Mouse (Mus musculus): ENCODE measurements at regions not wholly inside any gene's neighbourhood (a gene's known extent, or its start where the extent isn't known, plus 50 kb on each side); places are given as distances from the start of the nearest gene placed in this dataset.

DNA sequence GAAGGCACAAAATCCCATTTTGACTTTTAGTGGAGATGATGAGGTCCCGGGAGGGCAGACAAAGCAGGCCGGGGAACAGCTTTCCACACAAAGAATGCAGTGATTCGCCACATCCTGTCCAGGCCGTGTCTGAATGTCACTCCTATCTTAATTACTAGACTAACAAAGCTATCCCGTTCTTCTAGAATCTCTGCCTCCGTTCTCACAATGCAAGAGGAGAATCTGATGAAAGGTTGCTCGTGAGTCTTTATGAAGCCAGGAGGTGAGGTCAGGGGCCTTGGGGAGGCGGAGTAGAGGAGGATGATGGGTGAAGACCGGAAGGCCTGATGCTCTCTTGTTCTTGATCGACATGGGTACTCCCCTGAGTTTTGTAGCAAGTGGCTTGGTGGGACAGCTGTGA, 208.9 kb upstream of the Atp5g3 start:
- no peak for DNase-seq
- intact Hi-C loops (cut with DNase I), result no loop called here

GRCm38 (mm10) chr2:74119167-74119937, 208.2 kb upstream of the Atp5g3 start:
- no peak for DNase-seq
- intact Hi-C loops (cut with DNase I), result no loop called here

- DNase-seq, result no peak
- intact Hi-C loops (cut with DNase I), result no loop called here
These were observed 195.3 kb upstream of the Atp5g3 start for GRCm38 (mm10) chr2:74106472-74106871.

- no peak for DNase-seq
- intact Hi-C loops (cut with DNase I), result no loop called here
These were observed 188.7 kb upstream of the Atp5g3 start for GRCm38 (mm10) chr2:74099671-74100372.

- no peak for DNase-seq
- intact Hi-C loops (cut with DNase I), result no loop called here
These were observed 185.7 kb upstream of the Atp5g3 start for GRCm38 (mm10) chr2:74096809-74097208.

DNA sequence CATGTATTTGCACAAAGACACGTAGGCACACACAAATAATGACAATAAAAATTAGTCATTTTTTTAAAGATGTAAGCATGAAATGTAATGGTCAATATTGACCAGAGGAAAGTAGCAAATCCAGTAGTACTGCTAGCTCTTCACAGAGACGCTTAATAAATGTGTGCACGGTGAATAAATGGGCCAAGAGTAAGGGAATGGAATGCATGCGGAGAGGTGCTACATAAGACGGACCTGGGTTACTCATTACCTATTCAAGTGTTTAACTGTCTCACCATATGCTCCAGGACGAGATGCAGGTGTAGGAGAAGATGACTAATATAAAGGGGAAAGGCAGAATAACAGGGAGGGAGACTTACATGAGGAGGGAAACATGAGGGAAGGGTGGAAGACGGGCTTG, 182.4 kb upstream of the Atp5g3 start:
- intact Hi-C loops (cut with DNase I), result no loop called here
- no peak for DNase-seq

DNA sequence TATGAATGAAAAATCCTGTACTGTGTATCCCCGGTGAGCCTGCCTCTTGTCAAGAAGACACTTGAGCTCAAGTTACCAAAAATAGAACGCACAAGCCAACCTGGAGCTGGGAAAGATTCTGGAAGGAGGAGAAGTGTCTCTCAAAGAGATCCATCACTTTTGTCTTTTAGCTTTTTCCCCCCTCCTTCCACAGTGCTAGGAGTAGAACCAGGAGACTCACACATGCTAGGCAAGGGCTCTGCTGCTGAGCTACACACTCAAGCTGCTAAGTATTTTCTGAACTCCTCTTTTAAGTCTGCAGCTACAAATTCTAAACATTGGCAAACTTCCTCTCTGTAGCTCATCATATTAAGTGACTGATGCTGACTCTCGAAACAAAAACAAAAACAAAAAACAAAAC, 176.2 kb upstream of the Atp5g3 start:
- intact Hi-C loops (cut with DNase I), result no loop called here
- no peak for DNase-seq

DNA sequence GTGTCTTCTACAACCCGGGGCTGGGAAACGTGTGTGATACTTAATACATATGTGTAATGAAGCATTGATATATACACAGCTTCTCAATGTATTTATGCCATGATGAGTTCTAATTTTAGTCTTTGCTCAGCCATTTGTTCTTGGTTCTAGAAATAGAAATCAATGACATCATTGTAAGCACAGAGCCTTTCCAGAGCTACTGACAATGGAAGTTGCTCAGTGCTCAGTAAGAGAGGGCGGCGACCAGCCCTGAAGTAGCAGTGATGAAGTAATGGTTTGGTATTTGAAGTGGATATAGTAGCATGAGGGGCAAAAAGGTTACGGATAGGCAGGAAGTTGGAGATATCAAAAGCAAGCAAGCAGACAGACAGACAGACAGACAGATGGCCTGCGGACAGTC, 173.8 kb upstream of the Atp5g3 start:
- intact Hi-C loops (cut with DNase I), result no loop called here
- no peak for DNase-seq

- DNase-seq, result no peak
These were observed 165.6 kb upstream of the Atp5g3 start for GRCm38 (mm10) chr2:74076774-74077173.

DNA sequence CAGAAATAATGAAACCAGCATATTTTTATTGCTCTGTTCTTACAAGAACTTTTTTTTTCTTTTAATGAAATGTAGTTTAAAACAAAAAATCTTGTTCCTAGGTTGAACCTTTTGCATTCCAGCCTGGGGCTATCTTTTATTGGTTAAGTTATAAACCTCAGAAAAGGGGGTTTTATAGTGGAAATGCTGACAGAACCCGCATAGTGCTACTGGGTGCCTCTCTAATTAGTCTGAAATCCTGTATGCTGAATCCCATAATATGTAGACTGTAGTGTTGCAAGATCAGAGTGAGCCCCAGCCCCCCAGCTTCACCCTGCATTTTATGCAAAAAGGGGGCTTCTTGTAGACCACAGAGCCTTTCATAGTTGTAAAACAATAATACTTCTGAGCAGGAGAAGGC, 164.4 kb upstream of the Atp5g3 start:
- intact Hi-C loops (cut with DNase I), result no loop called here

More at GRCm38 (mm10) chr2:74076774-74077173, 165.6 kb upstream of the Atp5g3 start:
- intact Hi-C loops (cut with DNase I), result no loop called here

DNA sequence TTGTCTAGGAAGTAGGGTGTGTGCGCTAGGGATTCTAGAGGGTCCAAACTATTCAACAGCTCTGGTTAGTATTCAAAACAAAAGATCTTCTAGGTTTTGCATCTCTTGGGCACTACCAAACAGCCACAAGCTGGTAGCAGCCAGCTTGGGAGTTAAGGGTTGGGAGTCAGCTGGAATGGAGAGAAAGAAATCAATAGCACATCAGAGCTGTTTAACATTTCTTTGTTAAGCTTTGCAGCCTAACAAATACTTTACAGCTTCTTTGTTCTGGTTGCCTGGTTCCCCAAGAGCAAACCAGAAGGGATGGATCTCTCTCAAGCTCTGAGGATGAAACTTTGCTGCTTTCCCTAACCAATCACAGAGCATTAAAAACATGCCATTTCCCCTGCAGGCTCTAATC, 162.3 kb upstream of the Atp5g3 start:
- no peak for DNase-seq
- intact Hi-C loops (cut with DNase I), result no loop called here

More for the DNA sequence above, 164.4 kb upstream of the Atp5g3 start:
- DNase-seq, result no peak

GRCm38 (mm10) chr2:74066652-74067051, 155.5 kb upstream of the Atp5g3 start:
- intact Hi-C loops (cut with DNase I), result loop anchor here (2.0 to 5.0 kb wide), 3 partner anchors 180 to 606 kb away; no protein-coding TSS in a partner anchor
- DNase-seq, result peak; percentile 50 to 58

DNA sequence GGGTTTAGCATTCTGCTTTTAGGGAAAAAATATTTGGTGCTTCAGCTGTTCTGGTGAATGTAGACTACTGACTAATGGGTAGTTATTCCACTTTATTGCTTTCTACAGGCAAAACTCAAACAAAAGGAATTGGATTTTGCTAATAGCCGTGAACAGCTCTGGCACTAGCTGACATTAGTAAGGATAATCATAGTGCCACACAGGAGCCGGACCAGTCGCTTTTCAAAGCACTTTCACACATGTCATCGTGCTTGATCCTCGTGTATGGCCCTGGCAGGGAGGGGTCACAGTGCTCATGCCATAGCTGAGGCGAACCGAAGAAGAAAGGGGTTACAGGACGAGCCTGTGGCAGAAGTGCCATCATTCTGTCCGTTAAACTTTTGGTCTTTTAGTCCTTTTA, 153.2 kb upstream of the Atp5g3 start:
- DNase-seq, result no peak
- intact Hi-C loops (cut with DNase I), result no loop called here

DNA sequence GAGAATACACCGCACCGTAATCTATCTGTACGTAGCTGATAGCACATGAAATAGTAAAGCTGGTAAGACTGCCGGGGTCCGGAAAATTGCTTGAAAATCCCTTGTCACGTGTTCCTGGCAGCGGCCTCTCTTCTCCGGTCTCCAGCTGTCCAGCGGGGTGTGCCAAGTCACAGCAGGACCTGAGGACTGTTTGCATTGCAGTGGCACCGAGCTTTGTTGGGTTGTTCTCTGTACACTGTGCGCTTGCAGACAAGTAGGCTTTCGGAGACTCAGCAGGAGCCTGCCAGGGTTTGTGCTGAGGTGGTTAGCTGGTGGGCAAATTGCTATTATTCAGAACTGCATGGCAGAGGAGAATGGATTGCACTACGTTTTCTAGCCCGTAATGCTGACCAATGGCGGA, 152.7 kb upstream of the Atp5g3 start:
- no peak for DNase-seq
- intact Hi-C loops (cut with DNase I), result no loop called here

DNA sequence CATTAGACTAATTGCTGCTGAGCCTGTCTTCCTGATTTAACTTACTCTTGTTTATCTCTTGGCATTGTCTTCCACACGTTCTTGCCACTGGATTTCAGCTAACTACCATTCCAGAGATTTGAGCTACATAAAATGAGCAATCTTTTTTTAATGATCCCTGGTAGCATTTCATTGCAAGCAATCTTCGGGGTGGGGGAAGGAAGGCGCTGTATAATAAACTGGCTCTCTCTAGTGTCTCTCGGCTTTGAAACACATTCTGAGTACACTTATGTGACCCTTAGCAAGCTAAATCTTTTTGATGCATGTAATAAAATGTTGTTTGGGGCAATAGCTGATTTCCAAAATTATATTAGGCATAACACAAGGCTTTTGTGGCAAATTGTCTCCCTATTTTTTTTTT, 152.2 kb upstream of the Atp5g3 start:
- no peak for DNase-seq
- intact Hi-C loops (cut with DNase I), result no loop called here

GRCm38 (mm10) chr2:74042430-74042829, 131.3 kb upstream of the Atp5g3 start:
- DNase-seq, result no peak
- intact Hi-C loops (cut with DNase I), result loop anchor here (5.0 kb wide), 1 partner anchor 75 kb away; no protein-coding TSS in a partner anchor

DNA sequence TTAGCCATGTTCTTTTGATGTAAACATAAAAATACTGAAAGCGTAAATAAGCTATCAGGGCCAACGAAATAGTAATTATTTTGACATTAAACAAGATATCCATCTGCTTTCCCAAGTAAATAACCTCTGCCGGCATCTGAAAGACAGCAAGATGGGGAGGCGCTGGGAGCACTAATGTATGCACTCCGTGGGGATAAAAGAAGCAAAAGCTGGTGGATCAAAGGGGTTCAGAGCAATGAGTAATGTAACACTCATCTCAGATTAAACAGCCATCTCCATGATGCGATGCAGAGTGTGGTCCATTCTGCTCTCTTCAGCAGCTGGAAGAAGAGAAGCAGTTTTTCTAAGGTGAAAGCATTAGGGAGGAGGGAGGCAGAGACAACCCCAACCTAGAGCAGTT, 128.5 kb upstream of the Atp5g3 start:
- intact Hi-C loops (cut with DNase I), result no loop called here

DNA sequence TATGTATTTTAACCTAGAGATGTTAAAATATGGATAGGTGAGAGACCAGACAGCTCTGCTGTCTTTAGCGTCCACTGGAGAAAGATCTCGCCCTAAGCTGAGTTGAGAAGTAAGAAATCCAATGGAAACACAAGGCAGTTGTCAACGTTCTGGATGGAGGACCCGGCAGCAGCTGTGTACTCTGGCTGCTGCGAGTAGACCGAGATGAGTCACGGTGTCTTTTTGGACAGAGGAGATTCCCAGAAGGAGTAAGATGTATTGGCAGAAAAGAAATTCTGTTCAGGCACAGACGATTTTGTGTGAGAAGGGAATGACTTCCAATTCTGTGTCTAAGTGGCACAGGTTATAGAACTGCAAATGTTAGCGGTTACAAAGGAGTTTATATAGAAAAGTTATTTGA, 124.9 kb upstream of the Atp5g3 start:
- DNase-seq, result peak in 1 of 2 experiments; percentile 4
- intact Hi-C loops (cut with DNase I), result no loop called here

More for the DNA sequence above, 128.5 kb upstream of the Atp5g3 start:
- DNase-seq, result no peak

DNA sequence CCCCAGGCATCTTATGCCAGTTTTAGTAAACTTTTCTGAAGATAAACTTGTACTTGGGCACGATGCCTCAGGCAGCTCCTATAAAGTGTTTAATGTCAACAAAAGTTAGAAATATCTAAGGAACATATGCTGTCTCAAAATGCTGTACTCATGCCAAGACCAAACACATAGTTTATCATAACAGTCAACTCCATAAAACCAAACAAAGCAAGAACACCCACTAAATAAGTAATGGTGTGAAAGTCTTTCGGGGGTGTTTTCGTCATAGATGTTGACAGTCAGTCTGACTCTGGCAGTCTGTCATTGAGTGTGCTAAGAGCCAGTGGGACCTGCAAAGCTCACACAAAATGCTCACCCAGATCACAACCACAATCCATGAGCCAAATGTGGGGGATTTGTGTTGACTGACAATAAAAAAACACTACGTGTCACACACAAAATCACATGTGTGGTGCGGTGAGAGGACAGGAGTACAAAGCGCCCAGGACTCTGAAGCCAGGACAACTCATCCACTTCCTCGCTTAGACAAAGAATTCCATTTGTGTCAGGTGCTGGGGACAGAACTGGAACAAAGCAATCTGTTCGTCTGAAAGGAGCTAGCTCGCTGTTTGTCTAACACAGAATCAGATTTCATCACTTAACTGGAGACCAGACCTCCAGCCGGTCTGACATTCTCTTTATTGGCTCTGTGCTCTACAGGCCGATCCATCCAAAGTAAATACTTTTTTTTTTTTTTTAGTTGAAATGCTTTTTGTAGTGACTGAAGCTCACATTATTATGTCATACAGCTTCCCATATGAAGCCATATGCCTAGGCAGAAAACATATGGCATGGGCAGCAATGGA, 121.3 kb upstream of the Atp5g3 start:
- intact Hi-C loops (cut with DNase I), result no loop called here
- no peak for DNase-seq

- no peak for DNase-seq
- intact Hi-C loops (cut with DNase I), result no loop called here
These were observed 118.8 kb upstream of the Atp5g3 start for GRCm38 (mm10) chr2:74029938-74030337.

All from heart, postnatal 36 days (tissue).